Mouse (Mus musculus): ENCODE data around the gene Ankrd28. TPM values are rescaled to one million over a fixed set of nuclear protein-coding genes. Genes with fewer than 3 reads are reported as not detected.

Gene Ankrd28
- total and polyA plus RNA-seq, 2 experiments from 2014 or later = 7.3 to 28.0 TPM

- Histone ChIP-seq H3K27ac (ENCODE audit: low read depth, low read length) (no peak overlapping the region), H3K9me3 (ENCODE audit: low read length) (no peaks in the 10 kb centered on the region), H3K9ac (replicated peaks; ENCODE audit: low read length, poor library complexity, severe bottlenecking) (no peak overlapping the region), H3K27me3 (ENCODE audit: insufficient read depth, low read length) (no peaks in the 10 kb centered on the region), H3K4me3 (ENCODE audit: low read depth, low read length) (no peak overlapping the region), H3K4me1 (ENCODE audit: insufficient read depth, low read length) (no peaks in the 10 kb centered on the region), H3K4me2 (ENCODE audit: low read depth, low read length, poor library complexity, severe bottlenecking) (no peak overlapping the region), H3K36me3 (ENCODE audit: insufficient read depth, low read length) (peaks cover 11% of the 10 kb centered on the region)
- ATAC-seq (ENCODE audit: low FRiP score) (no peak), DNase-seq (ENCODE audit: low spot score) (no peak)
- TF ChIP-seq CTCF (IDR thresholded peaks at IDR 0.05) = no peak
- WGBS = 85% methylated on average over 6 of the region's 6 CpGs
Measured at GRCm38 (mm10) chr14:31748239-31748873, 82.1 kb downstream of the Ankrd28 start.

GRCm38 (mm10) chr14:31742523-31742922 lies 87.9 kb downstream of the Ankrd28 start:
- no peak for TF ChIP-seq CTCF (IDR thresholded peaks at IDR 0.05)
- ATAC-seq (ENCODE audit: low FRiP score) = no peak
- 91% methylated on average over 3 of the region's 3 CpGs for WGBS
- Histone ChIP-seq H3K27me3 (ENCODE audit: insufficient read depth, low read length) (no peaks in the 10 kb centered on the region), H3K36me3 (ENCODE audit: insufficient read depth, low read length) (peaks cover 14% of the 10 kb centered on the region), H3K9ac (replicated peaks; ENCODE audit: low read length, poor library complexity, severe bottlenecking) (no peak overlapping the region), H3K4me3 (ENCODE audit: low read depth, low read length) (no peak overlapping the region), H3K27ac (ENCODE audit: low read depth, low read length) (no peak overlapping the region), H3K4me1 (ENCODE audit: insufficient read depth, low read length) (no peaks in the 10 kb centered on the region), H3K4me2 (ENCODE audit: low read depth, low read length, poor library complexity, severe bottlenecking) (no peak overlapping the region), H3K9me3 (ENCODE audit: low read length) (no peaks in the 10 kb centered on the region)
- DNase-seq (ENCODE audit: low spot score) = no peak

- H3K27me3 ChIP-seq (ENCODE audit: insufficient read depth, low read length) = no peaks in the 10 kb centered on the region
- no peaks in the 10 kb centered on the region for H3K4me1 ChIP-seq (ENCODE audit: insufficient read depth, low read length)
- no peak for TF ChIP-seq CTCF (IDR thresholded peaks at IDR 0.05)
- H3K4me2 ChIP-seq (ENCODE audit: low read depth, low read length, poor library complexity, severe bottlenecking) = no peak overlapping the region
- peaks cover 18% of the 10 kb centered on the region for H3K36me3 ChIP-seq (ENCODE audit: insufficient read depth, low read length)
- H3K4me3 ChIP-seq (ENCODE audit: low read depth, low read length) = no peak overlapping the region
- 83% methylated on average over 2 of the region's 2 CpGs for WGBS
- H3K9me3 ChIP-seq (ENCODE audit: low read length) = no peaks in the 10 kb centered on the region
- DNase-seq (ENCODE audit: low spot score) (no peak), ATAC-seq (ENCODE audit: low FRiP score) (no peak)
- no peak overlapping the region for H3K9ac ChIP-seq (replicated peaks; ENCODE audit: low read length, poor library complexity, severe bottlenecking)
- no peak overlapping the region for H3K27ac ChIP-seq (ENCODE audit: low read depth, low read length)
Measured at GRCm38 (mm10) chr14:31734811-31735210, 95.6 kb downstream of the Ankrd28 start.

- Histone ChIP-seq H3K36me3 (ENCODE audit: insufficient read depth, low read length) (peaks cover 16% of the 10 kb centered on the region), H3K9me3 (ENCODE audit: low read length) (no peaks in the 10 kb centered on the region), H3K27me3 (ENCODE audit: insufficient read depth, low read length) (no peaks in the 10 kb centered on the region), H3K9ac (replicated peaks; ENCODE audit: low read length, poor library complexity, severe bottlenecking) (no peak overlapping the region), H3K4me1 (ENCODE audit: insufficient read depth, low read length) (no peaks in the 10 kb centered on the region), H3K4me3 (ENCODE audit: low read depth, low read length) (no peak overlapping the region), H3K4me2 (ENCODE audit: low read depth, low read length, poor library complexity, severe bottlenecking) (no peak overlapping the region), H3K27ac (ENCODE audit: low read depth, low read length) (no peak overlapping the region)
- no peak for ATAC-seq (ENCODE audit: low FRiP score)
- TF ChIP-seq CTCF (IDR thresholded peaks at IDR 0.05) = no peak
- WGBS = 96% methylated on average over 3 of the region's 3 CpGs
- DNase-seq (ENCODE audit: low spot score) = no peak
Measured at GRCm38 (mm10) chr14:31727522-31727921, 102.9 kb downstream of the Ankrd28 start.

- Histone ChIP-seq H3K9me3 (ENCODE audit: low read length) (no peaks in the 10 kb centered on the region), H3K4me1 (ENCODE audit: insufficient read depth, low read length) (no peaks in the 10 kb centered on the region), H3K4me2 (ENCODE audit: low read depth, low read length, poor library complexity, severe bottlenecking) (no peak overlapping the region), H3K27ac (ENCODE audit: low read depth, low read length) (no peak overlapping the region), H3K27me3 (ENCODE audit: insufficient read depth, low read length) (no peaks in the 10 kb centered on the region), H3K36me3 (ENCODE audit: insufficient read depth, low read length) (peaks cover 25% of the 10 kb centered on the region), H3K9ac (replicated peaks; ENCODE audit: low read length, poor library complexity, severe bottlenecking) (no peak overlapping the region), H3K4me3 (ENCODE audit: low read depth, low read length) (no peak overlapping the region)
- TF ChIP-seq CTCF (IDR thresholded peaks at IDR 0.05) = no peak
- no peak for DNase-seq (ENCODE audit: low spot score)
- ATAC-seq (ENCODE audit: low FRiP score) = no peak
- WGBS = 70% methylated on average over 1 of the region's 1 CpGs
Measured at GRCm38 (mm10) chr14:31722746-31723145, 107.7 kb downstream of the Ankrd28 start.

GRCm38 (mm10) chr14:31721256-31721655 lies 109.2 kb downstream of the Ankrd28 start:
- Histone ChIP-seq H3K9me3 (ENCODE audit: low read length) (no peaks in the 10 kb centered on the region), H3K4me2 (ENCODE audit: low read depth, low read length, poor library complexity, severe bottlenecking) (no peak overlapping the region), H3K9ac (replicated peaks; ENCODE audit: low read length, poor library complexity, severe bottlenecking) (no peak overlapping the region), H3K27ac (ENCODE audit: low read depth, low read length) (no peak overlapping the region), H3K4me3 (ENCODE audit: low read depth, low read length) (no peak overlapping the region), H3K4me1 (ENCODE audit: insufficient read depth, low read length) (no peaks in the 10 kb centered on the region), H3K27me3 (ENCODE audit: insufficient read depth, low read length) (no peaks in the 10 kb centered on the region), H3K36me3 (ENCODE audit: insufficient read depth, low read length) (peaks cover 34% of the 10 kb centered on the region)
- no peak for ATAC-seq (ENCODE audit: low FRiP score)
- no peak for DNase-seq (ENCODE audit: low spot score)
- 80% methylated on average over 3 of the region's 3 CpGs for whole genome bisulfite sequencing
- TF ChIP-seq CTCF (IDR thresholded peaks at IDR 0.05) = no peak
